Mouse (Mus musculus): ENCODE measurements at regions not wholly inside any gene's neighbourhood (a gene's known extent, or its start where the extent isn't known, plus 50 kb on each side); places are given as distances from the start of the nearest gene placed in this dataset.

GRCm38 (mm10) chr5:119748667-119749066 lies 78.2 kb downstream of the Tbx3 start:
- TF ChIP-seq POLR2A (IDR thresholded peaks at IDR 0.05; ENCODE audit: low read depth, low read length) (no peak), CTCF (conservative IDR thresholded peaks at IDR 0.05; ENCODE audit: insufficient read depth, insufficient read length, low read depth, low read length) (no peak)

All from kidney, adult 2 months (tissue).